Mouse (Mus musculus): Measurements from ENCODE around the gene Trpc2.

Gene Trpc2

GRCm38 (mm10) chr7:102082816-102083215, at the start of gene Trpc2:
Trpc2 (plus strand) TSS chr7:102083116.
- ChIA-PET POLR2A (interaction anchor here in 1 of 4 experiments (1.1 to 2.4 kb wide), 3 partner anchors 14 to 216 kb away, joined by 3 to 10 read pairs (median 5); partner anchors contain the start of gene Art1), CTCF (interaction anchor here in 1 of 4 experiments (1.0 kb wide), 1 partner anchor 8 kb away, joined by 3 read pairs; no protein-coding TSS in a partner anchor)

DNA sequence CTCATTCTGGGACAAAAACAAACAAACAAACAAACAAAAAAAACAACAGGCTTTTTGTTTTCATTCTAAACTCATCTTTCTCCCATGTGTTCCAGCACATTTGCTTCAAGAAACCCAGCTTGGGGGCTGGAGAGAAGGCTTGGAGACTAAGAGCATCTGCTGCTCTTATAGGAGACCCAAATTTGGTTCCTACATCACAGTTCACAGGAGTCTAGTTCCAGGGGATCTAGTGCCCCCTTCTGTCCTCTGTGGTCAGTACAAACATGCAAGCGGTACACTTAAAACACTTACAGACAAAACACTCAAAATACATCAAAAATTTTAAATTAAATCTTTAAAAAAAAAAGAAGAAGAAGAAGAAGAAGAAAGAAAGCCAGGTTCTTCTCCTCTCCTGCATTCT, 48.0 kb upstream of the Trpc2 start:
- POLR2A ChIA-PET: interaction anchor here in 2 of 4 experiments (0.6 to 4.6 kb wide), 9 partner anchors 9 to 174 kb away, joined by 3 to 17 read pairs (median 4); partner anchors contain the start of genes Rnf121 (in 1 of the 2), Xndc1 (in 1 of the 2) and Xntrpc (in 1 of the 2)
- CTCF ChIA-PET: interaction anchor here in 2 of 4 experiments (1.8 to 2.1 kb wide), 2 partner anchors 36 to 37 kb away, joined by 4 to 7 read pairs; no protein-coding TSS in a partner anchor

DNA sequence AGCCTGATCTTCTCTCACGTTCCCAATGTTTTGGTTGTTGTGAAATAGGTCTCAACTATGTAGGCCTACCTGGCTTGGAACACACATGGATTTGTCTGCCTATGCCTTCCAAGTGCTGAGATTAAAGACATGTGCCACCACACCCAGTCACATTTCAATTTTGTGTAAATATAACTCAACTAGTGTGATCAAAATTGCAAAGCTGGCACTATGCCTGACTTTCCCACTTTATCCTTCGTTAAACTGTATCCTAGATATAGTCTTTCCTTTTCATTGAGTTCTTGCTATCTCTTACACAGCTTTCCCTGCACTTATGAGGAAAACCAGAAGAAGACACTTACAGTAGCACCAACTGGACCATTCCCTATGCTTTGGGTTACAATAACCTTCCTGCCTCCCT, 47.4 kb upstream of the Trpc2 start:
- CTCF ChIA-PET: interaction anchor here in 1 of 4 experiments (0.9 to 1.8 kb wide), 2 partner anchors 37 to 117 kb away, joined by 3 to 7 read pairs; no protein-coding TSS in a partner anchor
- POLR2A ChIA-PET: interaction anchor here in 1 of 4 experiments (1.3 to 4.6 kb wide), 2 partner anchors 13 to 30 kb away, joined by 8 to 17 read pairs; partner anchors contain the start of genes Rnf121, Xndc1 and Xntrpc

DNA sequence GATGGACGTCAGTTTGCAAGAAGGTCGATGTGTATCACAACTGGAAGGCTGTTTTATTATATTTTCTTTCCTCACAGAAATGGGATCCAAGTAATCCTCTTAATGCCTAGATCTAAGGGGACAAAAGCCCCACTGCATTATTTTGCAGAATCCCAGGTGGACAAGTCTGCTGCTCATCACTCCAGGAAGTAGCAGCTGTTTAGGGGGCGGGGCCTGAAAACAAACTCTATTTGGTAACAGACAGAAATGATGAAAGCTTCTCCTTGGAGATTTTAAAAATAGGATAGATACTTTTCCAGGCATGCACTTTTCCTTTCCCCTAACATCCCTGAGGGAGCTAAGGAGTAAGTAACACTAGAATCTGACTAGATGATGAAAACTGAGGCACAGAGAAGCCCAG, 45.6 kb upstream of the Trpc2 start:
- CTCF ChIA-PET: interaction anchor here in 3 of 4 experiments (0.5 to 0.7 kb wide), 6 partner anchors 9 to 413 kb away, joined by 3 to 8 read pairs (median 4); no protein-coding TSS in a partner anchor
- POLR2A ChIA-PET: interaction anchor here in 1 of 4 experiments (0.6 to 1.6 kb wide), 4 partner anchors 8 to 168 kb away, joined by 3 read pairs; no protein-coding TSS in a partner anchor

GRCm38 (mm10) chr7:102042314-102042713, 40.6 kb upstream of the Trpc2 start:
- ChIA-PET POLR2A (interaction anchor here in 2 of 4 experiments (0.6 to 4.2 kb wide), 3 partner anchors 19 to 23 kb away, joined by 3 to 21 read pairs (median 16); partner anchors contain the start of genes Rnf121 (in 1 of the 2), Xndc1 (in 1 of the 2) and Xntrpc (in 1 of the 2)), CTCF (interaction anchor here in 1 of 4 experiments (0.6 kb wide), 1 partner anchor 194 kb away, joined by 3 read pairs; no protein-coding TSS in a partner anchor)

DNA sequence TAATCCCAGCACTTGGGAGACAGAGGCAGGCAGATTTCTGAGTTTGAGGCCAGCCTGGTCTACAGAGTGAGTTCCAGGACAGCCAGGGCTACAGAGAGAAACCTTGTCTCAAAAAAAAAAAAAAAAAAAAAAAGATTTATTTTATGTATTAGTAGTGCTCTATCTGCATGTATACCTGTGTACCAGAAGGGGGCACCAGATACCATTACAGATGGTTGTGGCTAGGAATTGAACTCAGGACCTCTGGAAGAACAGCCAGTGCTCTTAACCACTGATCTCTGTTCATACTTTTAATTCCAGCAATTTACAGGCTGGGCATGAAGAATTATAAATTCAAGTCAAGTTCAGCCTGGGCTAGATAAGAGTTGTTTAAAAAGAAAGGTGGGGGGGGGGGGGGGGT, 34.4 kb upstream of the Trpc2 start:
- ChIA-PET CTCF (interaction anchor here in 1 of 4 experiments (0.7 kb wide), 1 partner anchor 523 kb away, joined by 3 read pairs; no protein-coding TSS in a partner anchor), POLR2A (interaction anchor here in 3 of 4 experiments (0.6 to 1.0 kb wide), 5 partner anchors 15 to 415 kb away, joined by 3 to 6 read pairs (median 3); no protein-coding TSS in a partner anchor)

DNA sequence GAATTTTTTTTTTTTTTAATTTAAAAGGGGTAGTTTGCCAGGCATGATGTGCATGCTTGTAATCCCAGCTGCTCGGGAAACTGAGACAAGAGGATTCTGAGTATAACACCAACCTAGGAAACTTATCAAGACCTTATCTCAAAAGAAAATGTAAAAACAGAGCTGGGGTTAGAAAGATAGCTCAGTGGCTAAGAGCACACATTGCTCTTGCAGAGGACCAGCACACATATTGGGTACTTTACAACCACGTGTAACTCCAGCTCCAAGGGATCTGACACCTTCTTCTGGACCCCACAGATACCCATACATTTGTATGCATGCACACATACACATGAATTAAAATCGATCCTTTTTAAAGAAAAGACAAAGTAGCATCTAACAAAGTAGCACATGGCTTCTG, 21.6 kb upstream of the Trpc2 start:
- ChIA-PET CTCF (interaction anchor here in 2 of 4 experiments (0.6 kb wide), 3 partner anchors 21 to 145 kb away, joined by 3 read pairs; no protein-coding TSS in a partner anchor), POLR2A (interaction anchor here in 2 of 4 experiments (0.6 to 7.7 kb wide), 11 partner anchors 10 to 418 kb away, joined by 3 to 56 read pairs (median 4); partner anchors contain the start of gene Art1 (in 1 of the 2))

DNA sequence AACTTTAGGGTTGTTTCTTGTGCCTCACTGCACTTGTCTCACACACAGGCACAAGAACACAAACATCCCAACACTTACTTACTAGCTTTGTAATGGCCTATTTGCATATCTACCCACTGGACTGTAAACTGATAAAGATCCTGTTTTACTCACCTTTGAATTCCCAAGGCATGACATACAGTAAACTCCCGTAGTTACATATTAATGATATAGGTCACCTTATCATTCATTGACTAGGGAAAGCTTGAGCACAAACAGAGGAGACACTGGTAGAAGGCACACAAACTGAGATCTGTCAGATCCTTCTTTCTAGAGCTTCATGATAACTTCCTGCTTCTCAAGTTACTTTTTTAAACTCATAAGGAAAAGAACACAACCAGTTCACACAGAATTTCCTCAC, 20.7 kb upstream of the Trpc2 start:
- ChIA-PET CTCF (no interaction called here), POLR2A (interaction anchor here in 1 of 4 experiments (0.6 to 7.7 kb wide), 6 partner anchors 10 to 63 kb away, joined by 3 to 56 read pairs (median 4); partner anchors contain the start of gene Art1)

DNA sequence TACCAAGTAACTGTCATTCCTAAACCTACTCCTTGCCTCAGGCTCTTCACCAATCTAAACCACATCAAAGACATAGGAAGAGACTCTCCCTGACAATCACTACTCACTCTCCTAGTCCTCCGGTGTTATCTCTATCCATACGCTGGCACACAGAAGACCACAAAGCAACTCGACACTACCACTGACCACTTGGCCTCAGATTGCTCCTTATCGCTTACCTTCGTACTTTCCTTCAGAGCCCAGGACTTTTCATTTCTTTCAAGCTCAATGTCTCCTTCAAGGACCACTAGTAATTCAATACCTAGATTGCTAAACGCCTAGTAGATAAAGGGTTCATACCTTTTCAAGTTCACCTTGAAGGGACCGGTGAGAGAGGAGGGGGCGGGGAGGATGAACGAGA, 19.0 kb upstream of the Trpc2 start:
- POLR2A ChIA-PET: interaction anchor here in 3 of 4 experiments (1.0 to 7.7 kb wide), 11 partner anchors 9 to 246 kb away, joined by 3 to 56 read pairs (median 7); partner anchors contain the start of genes Art1 (in 3 of the 3) and Phox2a (in 1 of the 3)
- CTCF ChIA-PET: no interaction called here

- POLR2A ChIA-PET: interaction anchor here in 3 of 4 experiments (0.6 to 7.7 kb wide), 62 partner anchors 8 to 401 kb away, joined by 3 to 56 read pairs (median 4); partner anchors contain the start of genes Art1 (in 3 of the 3), Anapc15 (in 1 of the 3), Clpb (in 1 of the 3) and Inppl1 (in 1 of the 3)
- CTCF ChIA-PET: interaction anchor here in 2 of 4 experiments (0.6 to 1.2 kb wide), 4 partner anchors 8 to 755 kb away, joined by 3 to 5 read pairs (median 3); no protein-coding TSS in a partner anchor
Measured at GRCm38 (mm10) chr7:102064655-102065045, 18.3 kb upstream of the Trpc2 start.

GRCm38 (mm10) chr7:102065046-102065891, 17.6 kb upstream of the Trpc2 start, which contains the start of the genes Rnf121, Xndc1 and Xntrpc:
Rnf121 (minus strand) TSS chr7:102065469.
Xndc1 (plus strand) TSS chr7:102065511.
Xntrpc (plus strand) TSS chr7:102065713.
- CTCF ChIA-PET: interaction anchor here in 2 of 4 experiments (0.6 to 1.2 kb wide), 5 partner anchors 8 to 755 kb away, joined by 3 to 6 read pairs (median 3); no protein-coding TSS in a partner anchor
- POLR2A ChIA-PET: interaction anchor here in 3 of 4 experiments (0.6 to 7.7 kb wide), 82 partner anchors 8 to 1929 kb away, joined by 3 to 56 read pairs (median 4); partner anchors contain the start of genes Art1 (in 3 of the 3), Anapc15 (in 1 of the 3), Arap1 (in 1 of the 3) and Clpb (in 1 of the 3)

GRCm38 (mm10) chr7:102066363-102066762, 16.6 kb upstream of the Trpc2 start:
- CTCF ChIA-PET: no interaction called here
- POLR2A ChIA-PET: interaction anchor here in 3 of 4 experiments (0.7 to 7.7 kb wide), 20 partner anchors 8 to 195 kb away, joined by 3 to 56 read pairs (median 5); partner anchors contain the start of genes Art1 (in 2 of the 3) and Lamtor1 (in 1 of the 3)

GRCm38 (mm10) chr7:102076714-102077296, 6.1 kb upstream of the Trpc2 start:
- ChIA-PET CTCF (interaction anchor here in 3 of 4 experiments (0.6 to 0.7 kb wide), 4 partner anchors 40 to 458 kb away, joined by 3 read pairs; partner anchors contain the start of gene Chrna10 (in 1 of the 3)), POLR2A (no interaction called here)

- ChIA-PET CTCF (interaction anchor here in 2 of 4 experiments (0.5 to 2.0 kb wide), 3 partner anchors 123 to 161 kb away, joined by 3 to 5 read pairs (median 4); no protein-coding TSS in a partner anchor), POLR2A (interaction anchor here in 2 of 4 experiments (0.6 to 2.4 kb wide), 4 partner anchors 12 to 131 kb away, joined by 4 to 9 read pairs (median 6); partner anchors contain the start of genes Rnf121 (in 1 of the 2) and Xntrpc (in 1 of the 2))
Measured at GRCm38 (mm10) chr7:102078517-102078916, 4.4 kb upstream of the Trpc2 start.

- CTCF ChIA-PET: interaction anchor here in 2 of 4 experiments (0.7 kb wide), 2 partner anchors 14 to 337 kb away, joined by 4 to 5 read pairs; no protein-coding TSS in a partner anchor
- POLR2A ChIA-PET: interaction anchor here in 3 of 4 experiments (0.7 to 2.4 kb wide), 10 partner anchors 14 to 243 kb away, joined by 3 to 10 read pairs (median 3); partner anchors contain the start of genes Rnf121 (in 2 of the 3), Xntrpc (in 2 of the 3) and Xndc1 (in 1 of the 3)
Measured at GRCm38 (mm10) chr7:102080311-102080710, 2.6 kb upstream of the Trpc2 start.

DNA sequence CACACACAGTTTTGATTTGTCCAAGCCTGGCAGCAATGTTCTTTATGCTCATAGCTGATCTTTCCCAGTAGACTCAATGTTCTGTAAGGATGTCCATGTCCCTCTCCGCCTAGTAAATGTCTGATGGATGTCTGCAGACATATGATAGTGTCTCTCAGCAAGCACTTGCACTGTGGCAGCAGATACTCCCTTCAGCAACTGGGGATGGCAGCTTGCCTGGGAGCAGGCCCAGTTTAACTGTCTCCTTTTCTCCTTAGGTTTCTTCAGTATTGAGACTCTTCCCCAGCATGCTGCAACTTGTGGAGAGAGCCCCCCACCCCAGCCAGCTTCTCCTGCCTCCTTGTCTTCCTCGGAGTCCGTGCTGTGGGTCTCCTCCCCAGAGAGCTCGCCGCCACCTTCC, 1.1 kb upstream of the Trpc2 start:
- POLR2A ChIA-PET: interaction anchor here in 2 of 4 experiments (0.6 to 2.4 kb wide), 5 partner anchors 8 to 83 kb away, joined by 3 to 5 read pairs (median 3); partner anchors contain the start of gene Xntrpc (in 1 of the 2)
- CTCF ChIA-PET: no interaction called here
